Mouse (Mus musculus) intestine, embryonic 16.5 days (tissue): Measurements from ENCODE around the gene Yipf4. TPM values are rescaled to one million over a fixed set of nuclear protein-coding genes. Genes with fewer than 3 reads are reported as not detected.

Experiments used
- ATAC-seq: fragments of 200-750 bp; cut with Nextera tagmentation; 2 replicates; pipeline ENCODE4 v1.8.0; 2017; ENCODE audit warnings: moderate TSS enrichment, moderate library complexity
- H3K27ac ChIP-seq: fragments of 300-500 bp; sonication (generic); 2 replicates; pipeline ENCODE4 v1.5.1; 2014; ENCODE audit warnings: mild to moderate bottlenecking, low read length
- H3K27me3 ChIP-seq: fragments of 300-500 bp; sonication (generic); replicated peaks from 2 replicates; pipeline ENCODE4 v1.6.1; 2014; ENCODE audit warnings: low read length, control low read depth, mixed read lengths; ENCODE audit not compliant: control insufficient read depth, insufficient read depth
- H3K36me3 ChIP-seq: fragments of 300-500 bp; sonication (generic); 2 replicates; pipeline ENCODE4 v1.6.1; 2014; ENCODE audit warnings: low read length, control low read depth; ENCODE audit not compliant: control insufficient read depth, insufficient read depth
- H3K4me1 ChIP-seq: fragments of 300-500 bp; sonication (generic); 2 replicates; pipeline ENCODE4 v1.6.1; 2014; ENCODE audit warnings: low read length, control low read depth, mixed read lengths; ENCODE audit not compliant: control insufficient read depth, insufficient read depth
- H3K4me2 ChIP-seq: fragments of 300-500 bp; sonication (generic); 2 replicates; pipeline ENCODE4 v1.6.1; 2014; ENCODE audit warnings: low read depth, low read length, control low read depth
- H3K4me3 ChIP-seq: fragments of 300-500 bp; sonication (generic); 2 replicates; pipeline ENCODE4 v1.5.1; 2014; ENCODE audit warnings: mild to moderate bottlenecking, low read length
- H3K9ac ChIP-seq: fragments of 300-500 bp; sonication (generic); 2 replicates; pipeline ENCODE4 v1.6.1; 2014; ENCODE audit warnings: low read depth, low read length
- H3K9me3 ChIP-seq: fragments of 300-500 bp; sonication (generic); 2 replicates; pipeline ENCODE4 v1.6.1; 2016; ENCODE audit warnings: low read length, control low read depth; ENCODE audit not compliant: control insufficient read depth
- WGBS: fragments of 180-500 bp; shearing (Covaris S2); extraction: QIAGEN DNeasy Blood & Tissue Kit; methylation state at CpG from one replicate; pipeline ENCODE4 v1.1.7; 2014; 5-methylcytosine and 5-hydroxymethylcytosine counted together
- polyA plus RNA-seq: library from polyadenylated mRNA; unstranded; fragments of >200 nt; fragmentation: Nextera tagmentation; extraction: Ambion mirVana; gene quantifications from 2 replicates; pipeline ENCODE4 v1.2.1, GENCODE M21; 2015

The Yipf4 gene
- polyA plus RNA-seq, 1 experiment from 2014 or later, result 61.4 TPM

DNA sequence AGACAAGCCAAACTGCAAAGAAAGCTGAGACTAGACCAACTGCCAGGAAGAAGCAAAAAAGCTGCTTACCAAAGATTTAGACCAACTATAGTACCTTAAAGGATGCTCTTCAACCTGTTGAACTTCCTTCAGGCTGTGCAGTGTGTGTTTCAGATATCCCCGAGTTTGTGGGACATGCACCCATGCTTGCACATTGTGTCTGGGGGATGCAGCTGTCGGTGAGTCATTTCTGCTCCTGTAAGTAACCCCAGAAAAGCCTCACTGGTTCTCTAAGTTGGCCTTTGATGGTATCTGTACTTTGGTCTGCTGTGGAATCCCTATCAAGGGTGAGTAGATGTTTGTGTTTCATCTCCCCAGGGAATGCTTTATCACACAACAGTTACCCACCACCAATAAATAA is 23.0 kb downstream of the Yipf4 start:
- no peaks in the 10 kb centered on the region for H3K27me3 ChIP-seq
- no peak overlapping the region for H3K4me2 ChIP-seq
- no peak overlapping the region for H3K27ac ChIP-seq
- no peaks in the 10 kb centered on the region for H3K9me3 ChIP-seq
- H3K4me3 ChIP-seq, result no peak overlapping the region
- H3K4me1 ChIP-seq, result no peaks in the 10 kb centered on the region
- 74% methylated on average over 2 of the region's 2 CpGs for WGBS
- H3K36me3 ChIP-seq, result no peaks in the 10 kb centered on the region
- no peak for ATAC-seq
- H3K9ac ChIP-seq, result no peak overlapping the region

DNA sequence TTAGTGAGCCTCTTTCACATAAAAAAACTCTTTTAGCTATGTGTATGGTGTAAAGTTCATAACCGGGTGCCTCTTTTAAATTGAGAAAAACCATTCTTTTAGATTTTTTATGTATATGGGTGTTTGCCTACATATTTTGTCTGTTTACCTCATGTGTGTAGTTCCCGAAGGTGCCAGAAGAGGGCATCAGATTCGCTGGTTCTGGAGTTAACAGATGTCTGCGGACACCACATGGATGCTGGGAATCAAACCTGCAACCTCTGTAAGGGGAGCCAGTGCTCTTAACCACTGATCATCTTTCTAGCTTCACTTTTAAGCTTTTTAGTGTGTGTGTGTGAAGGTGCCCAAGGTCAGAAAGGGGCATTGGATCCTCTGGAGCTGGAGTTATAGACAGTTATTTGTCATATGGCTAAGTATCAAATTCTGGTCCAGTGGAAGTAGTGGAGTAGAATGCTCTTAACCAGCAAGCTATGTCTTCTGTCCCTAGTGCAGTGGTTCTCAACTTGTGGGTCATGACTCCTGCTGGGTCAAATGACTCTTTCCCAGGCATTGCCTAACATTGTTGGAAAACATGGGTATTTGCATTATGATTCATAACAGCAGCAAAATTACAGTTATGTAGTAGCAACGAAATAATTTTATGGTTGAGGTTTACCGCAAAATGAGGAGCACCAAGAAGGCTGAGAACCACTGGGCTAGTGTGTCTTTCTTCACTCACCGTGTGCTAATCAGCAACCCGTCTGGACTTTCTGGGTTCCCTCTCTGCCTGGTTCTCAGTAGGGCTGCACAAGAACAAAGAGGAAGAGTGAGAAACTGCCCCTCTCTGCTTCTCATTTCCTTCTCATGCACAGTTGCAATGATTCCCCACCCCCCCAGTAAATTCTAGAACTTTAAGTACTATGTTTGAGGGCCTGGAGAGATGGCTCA is 33.8 kb downstream of the Yipf4 start:
- Histone ChIP-seq H3K9ac (no peak overlapping the region), H3K27ac (no peak overlapping the region), H3K9me3 (no peaks in the 10 kb centered on the region), H3K36me3 (no peaks in the 10 kb centered on the region), H3K4me1 (peaks cover 7% of the 10 kb centered on the region; the same call in 1 of the 2 replicates), H3K4me3 (no peak overlapping the region), H3K4me2 (no peak overlapping the region), H3K27me3 (no peaks in the 10 kb centered on the region)
- WGBS, result 85% methylated on average over 8 of the region's 8 CpGs
- no peak for ATAC-seq

DNA sequence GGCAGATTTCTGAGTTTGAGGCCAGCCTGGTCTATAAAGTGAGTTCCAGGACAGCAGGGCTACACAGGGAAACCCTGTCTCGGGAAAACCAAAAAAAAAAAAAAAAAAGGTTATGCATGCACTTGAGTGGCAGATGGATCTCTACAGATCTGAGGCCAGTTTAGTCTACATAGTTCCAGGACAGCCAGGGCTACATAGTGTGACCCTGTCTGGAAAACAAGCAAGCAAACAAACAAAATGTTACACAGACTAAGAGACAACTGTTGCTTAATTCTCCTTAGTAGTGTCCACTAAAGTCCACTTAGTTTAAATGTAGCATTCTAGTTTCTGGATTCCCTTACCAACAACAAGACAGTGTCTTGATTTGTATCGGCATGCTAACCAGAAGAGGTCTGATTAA is 36.8 kb downstream of the Yipf4 start:
- H3K27ac ChIP-seq, result no peak overlapping the region
- no peak overlapping the region for H3K4me2 ChIP-seq
- peaks cover 12% of the 10 kb centered on the region for H3K4me1 ChIP-seq
- no peak for ATAC-seq
- no peak overlapping the region for H3K9ac ChIP-seq
- no peaks in the 10 kb centered on the region for H3K9me3 ChIP-seq
- H3K36me3 ChIP-seq, result no peaks in the 10 kb centered on the region
- H3K4me3 ChIP-seq, result no peak overlapping the region
- no peaks in the 10 kb centered on the region for H3K27me3 ChIP-seq
- 93% methylated on average over 2 of the region's 2 CpGs for WGBS

DNA sequence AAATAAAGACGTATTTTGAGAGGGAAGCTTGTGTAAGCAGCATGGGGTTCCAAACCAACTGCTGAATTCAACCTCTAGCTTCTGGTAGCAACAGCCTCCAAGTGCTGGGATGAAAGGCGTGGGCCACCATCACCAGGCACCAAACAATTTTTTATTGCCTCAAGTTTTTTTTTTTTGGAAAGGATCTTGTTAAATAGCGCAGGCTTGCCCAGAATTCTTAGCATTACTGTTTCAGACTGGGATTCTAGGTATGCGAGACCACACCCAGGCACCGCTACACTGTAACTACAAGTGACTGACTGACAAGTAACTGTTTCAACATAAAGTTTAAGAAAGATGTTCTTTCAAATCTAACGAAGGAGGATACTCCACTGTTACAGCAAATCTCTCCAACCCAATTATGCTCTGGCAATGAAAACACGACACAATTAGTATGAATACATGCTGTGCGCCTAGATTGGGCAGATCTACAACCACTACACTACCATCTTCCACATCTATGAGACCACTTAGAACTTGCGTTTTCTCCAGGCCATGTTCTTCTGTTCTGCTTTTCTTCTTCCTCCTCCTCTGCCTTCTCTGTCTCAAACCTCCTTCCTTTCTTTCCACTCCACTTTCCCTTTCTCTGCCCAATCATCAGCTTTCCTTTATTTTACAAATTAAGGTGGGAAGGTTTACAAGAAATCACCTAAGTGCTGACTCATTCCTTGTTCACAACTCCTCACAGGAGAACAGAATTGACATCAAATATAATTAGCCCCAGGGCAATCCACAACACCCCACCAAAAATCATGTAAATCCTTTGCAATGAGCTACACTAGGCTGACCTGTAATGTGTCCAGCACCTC is 37.7 kb downstream of the Yipf4 start:
- peak overlapping the region; percentile 60 for H3K4me2 ChIP-seq
- peaks cover 12% of the 10 kb centered on the region for H3K4me1 ChIP-seq
- ATAC-seq, result peak; percentile 0; the same call in 1 of the 2 replicates
- no peaks in the 10 kb centered on the region for H3K27me3 ChIP-seq
- WGBS, result 84% methylated on average over 9 of the region's 9 CpGs
- peak overlapping the region; percentile 99 for H3K27ac ChIP-seq
- no peaks in the 10 kb centered on the region for H3K36me3 ChIP-seq
- peak overlapping the region; percentile 80 for H3K9ac ChIP-seq
- no peaks in the 10 kb centered on the region for H3K9me3 ChIP-seq
- peak overlapping the region; percentile 48 for H3K4me3 ChIP-seq

DNA sequence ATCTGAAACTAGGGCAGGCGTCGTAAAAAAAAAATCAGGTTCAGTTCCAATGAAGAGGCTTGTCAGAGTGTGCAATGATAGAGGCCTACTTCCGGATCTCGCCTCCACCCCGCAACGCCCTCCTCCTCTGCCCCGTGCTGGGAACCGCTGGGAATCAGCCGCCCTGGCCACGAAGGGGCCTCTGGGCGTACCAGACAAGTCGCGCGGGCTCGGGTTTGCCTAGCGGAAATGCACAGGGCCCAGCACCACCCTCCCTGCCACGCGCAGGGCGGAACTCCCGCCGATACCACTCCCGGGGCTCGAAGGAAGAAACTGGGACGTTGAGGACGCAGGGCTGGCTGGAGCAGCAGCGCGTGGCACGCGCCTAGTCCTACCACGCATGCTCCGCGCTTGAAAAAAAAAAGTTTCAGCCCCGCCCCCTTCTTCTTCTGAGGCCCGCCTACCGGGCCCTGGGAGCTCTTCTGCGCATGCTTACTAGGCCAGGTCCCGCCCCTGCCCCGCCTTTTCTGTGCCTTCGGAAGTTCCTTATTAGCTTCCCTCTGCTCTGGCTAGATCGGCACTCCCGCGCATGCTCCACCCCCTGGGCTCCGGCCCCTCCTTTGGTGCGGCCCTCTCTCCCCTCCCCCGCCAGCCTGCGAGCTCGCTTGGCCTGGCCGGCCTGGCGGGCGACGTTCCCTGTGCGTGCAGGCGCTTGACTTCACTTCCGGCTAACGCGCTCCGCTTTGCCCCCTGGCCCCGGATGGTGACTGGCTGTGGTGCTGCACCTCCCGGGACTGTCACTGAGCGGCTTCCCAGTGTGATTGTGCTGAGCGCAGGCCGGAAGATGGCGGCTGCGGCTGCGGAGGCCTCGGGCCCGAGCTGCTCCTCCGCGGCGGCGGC is 38.7 kb downstream of the Yipf4 start, which contains the start of gene Birc6:
TSS of gene Birc6 (plus strand) at position 567 of the 879 bp plus-strand sequence.
- Histone ChIP-seq H3K4me3 (peak within 1 kb of the TSS; percentile 99), H3K27ac (peak within 1 kb of the TSS; percentile 99), H3K4me2 (peak within 1 kb of the TSS; percentile 88), H3K4me1 (peaks cover 12% of the 10 kb centered on the region), H3K36me3 (no peaks in the 10 kb centered on the region), H3K9ac (peak within 1 kb of the TSS; percentile 98), H3K9me3 (no peaks in the 10 kb centered on the region), H3K27me3 (no peaks in the 10 kb centered on the region)
- peak; percentile 97 for ATAC-seq
- WGBS, result under 1% methylated on average over 70 of the region's 71 CpGs

DNA sequence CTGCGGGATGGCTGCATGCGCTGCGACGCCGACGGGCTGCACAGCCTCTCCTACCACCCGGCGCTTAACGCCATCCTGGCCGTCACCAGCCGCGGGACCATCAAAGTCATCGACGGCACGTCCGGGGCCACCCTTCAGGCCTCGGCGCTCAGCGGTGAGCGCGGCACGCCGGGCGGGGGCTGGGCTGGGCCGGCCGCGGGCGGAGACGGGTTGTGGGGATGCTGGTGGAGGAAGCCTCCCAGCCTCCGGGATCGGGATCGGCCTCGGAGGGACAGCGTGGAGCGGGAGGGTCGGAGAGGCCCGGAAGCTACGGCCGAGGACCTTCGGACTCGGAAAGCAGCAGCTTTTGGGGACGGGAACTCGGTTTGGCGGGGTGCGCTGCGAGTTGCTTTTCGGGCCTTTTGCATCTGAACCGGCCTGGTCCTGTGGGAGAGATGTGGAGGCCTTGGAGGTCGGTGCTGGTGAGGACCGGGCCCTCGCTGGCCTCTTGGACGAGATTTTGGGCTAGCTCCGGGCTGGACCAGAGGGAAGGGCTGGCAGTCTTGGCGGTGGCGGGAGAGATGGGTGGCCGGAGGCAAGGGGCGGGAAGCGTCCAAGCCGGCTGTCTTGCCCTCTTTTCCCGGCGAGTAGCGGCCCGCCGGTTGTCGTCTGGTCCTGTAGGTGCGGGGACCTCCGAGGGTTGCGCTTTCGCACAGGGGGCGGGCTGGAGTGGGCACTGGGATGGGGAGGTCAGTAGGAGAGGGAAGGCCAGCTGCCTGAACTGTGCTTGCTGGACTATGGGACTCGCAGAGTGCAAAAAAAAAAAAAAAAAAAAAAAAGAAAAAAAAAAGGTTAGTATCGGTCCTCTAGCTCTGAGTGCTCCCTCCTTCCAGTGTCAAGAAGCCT is 39.6 kb downstream of the Yipf4 start:
- Histone ChIP-seq H3K9ac (peak overlapping the region; percentile 98), H3K4me2 (peak overlapping the region; percentile 88), H3K4me1 (peaks cover 12% of the 10 kb centered on the region), H3K36me3 (no peaks in the 10 kb centered on the region), H3K4me3 (peak overlapping the region; percentile 99), H3K9me3 (no peaks in the 10 kb centered on the region), H3K27ac (peak overlapping the region; percentile 99), H3K27me3 (no peaks in the 10 kb centered on the region)
- under 1% methylated on average over 72 of the region's 72 CpGs for whole genome bisulfite sequencing
- peak; percentile 57 for ATAC-seq

DNA sequence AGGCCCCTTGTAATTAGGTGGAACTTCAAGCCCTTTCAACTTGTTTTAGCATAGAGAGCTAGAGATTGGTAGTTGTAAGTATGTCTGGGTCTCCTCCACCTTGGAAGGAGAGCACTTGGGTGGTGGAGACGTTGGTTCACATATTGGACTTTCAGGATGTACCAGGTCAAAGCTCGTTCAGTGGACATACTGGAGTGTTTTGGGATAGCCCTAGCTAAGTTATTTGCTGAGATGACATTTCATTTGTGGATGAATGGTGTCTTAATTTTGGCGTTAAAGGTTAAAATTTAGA is 40.2 kb downstream of the Yipf4 start:
- Histone ChIP-seq H3K9ac (peak overlapping the region; percentile 98), H3K4me2 (peak overlapping the region; percentile 88), H3K9me3 (no peaks in the 10 kb centered on the region), H3K36me3 (no peaks in the 10 kb centered on the region), H3K4me3 (peak overlapping the region; percentile 99), H3K4me1 (peaks cover 12% of the 10 kb centered on the region), H3K27me3 (no peaks in the 10 kb centered on the region), H3K27ac (peak overlapping the region; percentile 99; the same call in 1 of the 2 replicates)
- WGBS, result 14% methylated on average over 3 of the region's 3 CpGs
- ATAC-seq, result no peak

DNA sequence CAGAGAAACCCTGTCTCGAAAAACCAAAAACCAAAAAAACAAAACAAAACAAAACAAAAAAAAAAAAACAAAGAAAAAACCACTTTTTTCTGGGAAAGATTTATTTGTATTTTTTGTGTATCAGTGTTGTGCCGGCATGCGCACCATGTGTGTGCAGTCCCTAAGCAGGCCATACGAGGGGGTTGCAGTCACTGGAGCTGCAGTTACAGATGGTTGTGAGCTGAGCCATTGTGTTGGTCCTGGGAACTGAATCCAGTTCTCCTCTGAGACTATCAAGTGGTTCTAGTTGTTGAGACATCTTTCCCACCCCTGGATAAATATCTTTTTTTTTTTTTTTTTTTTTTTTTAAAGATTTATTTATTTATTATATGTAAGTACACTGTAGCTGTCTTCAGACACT is 45.7 kb downstream of the Yipf4 start:
- Histone ChIP-seq H3K27ac (no peak overlapping the region), H3K4me2 (no peak overlapping the region), H3K4me3 (no peak overlapping the region), H3K9ac (no peak overlapping the region), H3K27me3 (no peaks in the 10 kb centered on the region), H3K9me3 (no peaks in the 10 kb centered on the region), H3K36me3 (no peaks in the 10 kb centered on the region), H3K4me1 (peaks cover 8% of the 10 kb centered on the region)
- ATAC-seq, result no peak
- 93% methylated on average over 4 of the region's 4 CpGs for WGBS
